Mouse (Mus musculus) myocyte (in vitro differentiated cells): ENCODE results near the gene Tpgs1.

Source experiments
- POLR2A ChIP-seq: IDR thresholded peaks from one replicate; pipeline ENCODE4 v1.6.1; 2011; ENCODE audit warnings: low read depth, mild to moderate bottlenecking, control low read depth, moderate library complexity; ENCODE audit not compliant: insufficient read length
- TCF12 ChIP-seq: IDR thresholded peaks from one replicate; pipeline ENCODE4 v1.6.1; 2011; ENCODE audit warnings: mild to moderate bottlenecking, control low read depth; ENCODE audit not compliant: poor library complexity, insufficient read depth, severe bottlenecking
- USF1 ChIP-seq: IDR thresholded peaks from one replicate; pipeline ENCODE4 v1.6.1; 2011; ENCODE audit warnings: low read depth, mild to moderate bottlenecking, control low read depth, moderate library complexity

GRCm38 (mm10) chr10:79714996-79715395, 45.8 kb downstream of the Tpgs1 start:
- no peak for TF ChIP-seq TCF12
- no peak for TF ChIP-seq USF1
- TF ChIP-seq POLR2A, result no peak
